Mouse (Mus musculus) bone marrow macrophage, adult 2 months (primary cell): ENCODE data around the gene Sik3.

Experiments
- CTCF ChIP-seq: IDR thresholded peaks from 2 replicates; pipeline ENCODE4 v1.5.1; 2012; ENCODE audit warnings: low read depth, mild to moderate bottlenecking, low read length, moderate library complexity
- POLR2A ChIP-seq: IDR thresholded peaks from 2 replicates; pipeline ENCODE4 v1.6.1; 2012; ENCODE audit warnings: mild to moderate bottlenecking, low read depth, low read length, borderline replicate concordance

- no peak for TF ChIP-seq POLR2A
- no peak for TF ChIP-seq CTCF
Measured at GRCm38 (mm10) chr9:46015831-46016230, 3.2 kb downstream of the Sik3 start.
